Mouse (Mus musculus) intestine, embryonic 16.5 days (tissue): ENCODE measurements around the gene Txndc5. TPM values are rescaled to one million over a fixed set of nuclear protein-coding genes. Genes with fewer than 3 reads are reported as not detected.

Experiments
- ATAC-seq: fragments of 200-750 bp; cut with Nextera tagmentation; 2 replicates; pipeline ENCODE4 v1.8.0; 2017; ENCODE audit warnings: moderate TSS enrichment, moderate library complexity
- H3K27ac ChIP-seq: fragments of 300-500 bp; sonication (generic); 2 replicates; pipeline ENCODE4 v1.5.1; 2014; ENCODE audit warnings: mild to moderate bottlenecking, low read length
- H3K27me3 ChIP-seq: fragments of 300-500 bp; sonication (generic); replicated peaks from 2 replicates; pipeline ENCODE4 v1.6.1; 2014; ENCODE audit warnings: low read length, control low read depth, mixed read lengths; ENCODE audit not compliant: control insufficient read depth, insufficient read depth
- H3K36me3 ChIP-seq: fragments of 300-500 bp; sonication (generic); 2 replicates; pipeline ENCODE4 v1.6.1; 2014; ENCODE audit warnings: low read length, control low read depth; ENCODE audit not compliant: control insufficient read depth, insufficient read depth
- H3K4me1 ChIP-seq: fragments of 300-500 bp; sonication (generic); 2 replicates; pipeline ENCODE4 v1.6.1; 2014; ENCODE audit warnings: low read length, control low read depth, mixed read lengths; ENCODE audit not compliant: control insufficient read depth, insufficient read depth
- H3K4me2 ChIP-seq: fragments of 300-500 bp; sonication (generic); 2 replicates; pipeline ENCODE4 v1.6.1; 2014; ENCODE audit warnings: low read depth, low read length, control low read depth
- H3K4me3 ChIP-seq: fragments of 300-500 bp; sonication (generic); 2 replicates; pipeline ENCODE4 v1.5.1; 2014; ENCODE audit warnings: mild to moderate bottlenecking, low read length
- H3K9ac ChIP-seq: fragments of 300-500 bp; sonication (generic); 2 replicates; pipeline ENCODE4 v1.6.1; 2014; ENCODE audit warnings: low read depth, low read length
- H3K9me3 ChIP-seq: fragments of 300-500 bp; sonication (generic); 2 replicates; pipeline ENCODE4 v1.6.1; 2016; ENCODE audit warnings: low read length, control low read depth; ENCODE audit not compliant: control insufficient read depth
- WGBS: fragments of 180-500 bp; shearing (Covaris S2); extraction: QIAGEN DNeasy Blood & Tissue Kit; methylation state at CpG from one replicate; pipeline ENCODE4 v1.1.7; 2014; 5-methylcytosine and 5-hydroxymethylcytosine counted together
- polyA plus RNA-seq: library from polyadenylated mRNA; unstranded; fragments of >200 nt; fragmentation: Nextera tagmentation; extraction: Ambion mirVana; gene quantifications from 2 replicates; pipeline ENCODE4 v1.2.1, GENCODE M21; 2015

The Txndc5 gene
- polyA plus RNA-seq, 1 experiment from 2014 or later = 239 TPM

DNA sequence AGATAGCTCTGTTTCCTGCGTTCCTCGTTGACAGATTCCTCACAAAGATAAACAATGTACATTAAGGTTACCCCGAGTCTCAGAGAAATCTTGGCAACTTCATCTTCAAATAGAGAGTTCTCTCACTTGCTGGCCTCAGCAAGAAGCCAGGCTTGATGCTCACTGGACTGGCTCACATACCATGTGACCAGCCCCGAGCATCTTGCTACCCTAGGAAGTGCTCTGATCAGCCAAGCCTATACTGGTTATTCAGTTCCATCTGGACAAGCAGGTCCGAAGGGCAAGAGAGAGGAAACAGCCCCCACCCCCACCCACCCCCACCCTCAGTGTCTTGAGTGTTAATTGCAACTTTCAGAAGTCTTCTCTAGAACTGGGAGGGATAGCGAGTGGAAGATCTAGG is 41.9 kb downstream of the Txndc5 start:
- H3K4me1 ChIP-seq = no peaks in the 10 kb centered on the region
- 74% methylated on average over 6 of the region's 6 CpGs for WGBS
- H3K4me3 ChIP-seq = no peak overlapping the region
- no peak overlapping the region for H3K27ac ChIP-seq
- no peak overlapping the region for H3K9ac ChIP-seq
- no peak for ATAC-seq
- H3K9me3 ChIP-seq = no peaks in the 10 kb centered on the region
- H3K4me2 ChIP-seq = no peak overlapping the region
- no peaks in the 10 kb centered on the region for H3K27me3 ChIP-seq
- H3K36me3 ChIP-seq = no peaks in the 10 kb centered on the region

GRCm38 (mm10) chr13:38484701-38485100 is 43.9 kb downstream of the Txndc5 start:
- Histone ChIP-seq H3K36me3 (no peaks in the 10 kb centered on the region), H3K27ac (no peak overlapping the region), H3K9ac (no peak overlapping the region), H3K4me1 (no peaks in the 10 kb centered on the region), H3K27me3 (no peaks in the 10 kb centered on the region), H3K9me3 (no peaks in the 10 kb centered on the region), H3K4me2 (no peak overlapping the region), H3K4me3 (no peak overlapping the region)
- 82% methylated on average over 5 of the region's 5 CpGs for WGBS
- ATAC-seq = no peak

- Histone ChIP-seq H3K4me3 (no peak overlapping the region), H3K27ac (no peak overlapping the region), H3K4me1 (no peaks in the 10 kb centered on the region), H3K9me3 (no peaks in the 10 kb centered on the region), H3K9ac (no peak overlapping the region), H3K4me2 (no peak overlapping the region), H3K36me3 (no peaks in the 10 kb centered on the region), H3K27me3 (no peaks in the 10 kb centered on the region)
- 82% methylated on average over 7 of the region's 7 CpGs for WGBS
- ATAC-seq = no peak
Observed at GRCm38 (mm10) chr13:38481021-38481420, 47.6 kb downstream of the Txndc5 start.

DNA sequence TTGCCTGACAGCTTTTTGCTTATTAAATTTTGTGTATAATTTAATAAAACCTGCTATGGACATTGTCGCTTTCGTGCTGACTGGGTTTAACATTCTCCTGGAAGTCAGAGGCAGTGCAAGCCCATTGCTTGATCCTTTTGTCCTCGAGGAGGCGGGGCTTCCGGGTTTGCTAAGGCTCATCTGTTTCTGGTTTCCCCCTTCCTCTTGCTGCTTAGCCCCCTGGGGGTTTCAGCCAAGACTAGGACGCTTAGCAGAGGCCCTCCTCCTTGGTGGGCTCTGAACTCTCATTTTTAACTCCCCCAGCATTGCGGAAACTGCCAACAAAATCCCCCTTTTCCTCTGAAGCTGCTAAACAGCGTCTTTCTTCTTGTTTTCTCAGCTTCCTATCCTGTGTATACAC is 51.7 kb downstream of the Txndc5 start:
- Histone ChIP-seq H3K27me3 (no peaks in the 10 kb centered on the region), H3K9ac (no peak overlapping the region), H3K4me1 (no peaks in the 10 kb centered on the region), H3K27ac (no peak overlapping the region), H3K4me3 (no peak overlapping the region), H3K9me3 (no peaks in the 10 kb centered on the region), H3K4me2 (no peak overlapping the region), H3K36me3 (no peaks in the 10 kb centered on the region)
- ATAC-seq = no peak
- WGBS = 38% methylated on average over 8 of the region's 8 CpGs

- Histone ChIP-seq H3K27ac (no peak overlapping the region), H3K9me3 (no peaks in the 10 kb centered on the region), H3K36me3 (no peaks in the 10 kb centered on the region), H3K9ac (no peak overlapping the region), H3K4me1 (no peaks in the 10 kb centered on the region), H3K4me2 (no peak overlapping the region), H3K4me3 (no peak overlapping the region), H3K27me3 (no peaks in the 10 kb centered on the region)
- no peak for ATAC-seq
- WGBS = 81% methylated on average over 6 of the region's 6 CpGs
Observed at GRCm38 (mm10) chr13:38473497-38473896, 55.1 kb downstream of the Txndc5 start.

DNA sequence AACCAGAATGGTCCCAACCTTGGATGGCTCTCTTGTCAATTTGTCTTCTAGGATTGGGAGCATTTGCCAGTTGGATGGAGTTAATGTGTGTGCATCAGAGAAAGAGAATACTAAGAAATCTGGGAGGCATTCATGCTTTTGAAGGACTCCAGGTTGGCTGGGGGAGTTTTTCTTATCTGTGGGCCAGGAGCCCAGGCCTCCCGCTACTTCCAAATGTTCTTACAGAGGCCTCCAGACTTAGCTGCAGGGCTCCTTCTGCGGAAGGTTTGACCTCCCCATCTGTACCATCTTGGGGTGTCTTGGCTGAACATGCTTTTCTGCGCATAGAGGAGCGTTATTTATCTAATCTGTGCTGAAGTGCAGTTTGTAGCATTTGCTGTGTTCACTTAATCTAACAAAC is 56.0 kb downstream of the Txndc5 start:
- Histone ChIP-seq H3K4me1 (no peaks in the 10 kb centered on the region), H3K27me3 (no peaks in the 10 kb centered on the region), H3K4me3 (no peak overlapping the region), H3K27ac (no peak overlapping the region), H3K36me3 (no peaks in the 10 kb centered on the region), H3K9me3 (no peaks in the 10 kb centered on the region), H3K4me2 (no peak overlapping the region), H3K9ac (no peak overlapping the region)
- 75% methylated on average over 4 of the region's 4 CpGs for whole genome bisulfite sequencing
- no peak for ATAC-seq

DNA sequence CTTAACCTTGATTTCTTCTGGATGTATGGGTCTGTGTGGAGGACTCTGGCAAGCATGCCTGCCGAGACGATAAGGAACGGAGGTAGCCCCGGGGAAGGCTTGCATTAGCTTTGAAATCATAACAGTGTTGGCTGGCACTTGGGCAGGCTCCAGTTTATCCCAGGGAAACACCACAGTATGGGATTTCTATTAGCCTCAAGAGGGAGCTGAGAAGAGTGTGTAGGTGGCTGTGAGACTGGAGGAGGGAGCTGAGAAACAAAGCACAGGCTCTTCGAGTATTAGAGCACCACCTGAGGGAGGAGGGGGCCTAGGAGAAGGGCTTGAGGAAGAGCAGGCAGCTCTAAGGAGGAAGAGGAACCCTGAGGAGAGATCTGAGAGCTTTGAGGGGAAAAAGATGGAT is 57.7 kb downstream of the Txndc5 start:
- Histone ChIP-seq H3K4me3 (no peak overlapping the region), H3K9ac (no peak overlapping the region), H3K27ac (no peak overlapping the region), H3K9me3 (no peaks in the 10 kb centered on the region), H3K36me3 (no peaks in the 10 kb centered on the region), H3K27me3 (no peaks in the 10 kb centered on the region), H3K4me2 (no peak overlapping the region), H3K4me1 (no peaks in the 10 kb centered on the region)
- WGBS = 80% methylated on average over 5 of the region's 5 CpGs
- ATAC-seq = no peak

DNA sequence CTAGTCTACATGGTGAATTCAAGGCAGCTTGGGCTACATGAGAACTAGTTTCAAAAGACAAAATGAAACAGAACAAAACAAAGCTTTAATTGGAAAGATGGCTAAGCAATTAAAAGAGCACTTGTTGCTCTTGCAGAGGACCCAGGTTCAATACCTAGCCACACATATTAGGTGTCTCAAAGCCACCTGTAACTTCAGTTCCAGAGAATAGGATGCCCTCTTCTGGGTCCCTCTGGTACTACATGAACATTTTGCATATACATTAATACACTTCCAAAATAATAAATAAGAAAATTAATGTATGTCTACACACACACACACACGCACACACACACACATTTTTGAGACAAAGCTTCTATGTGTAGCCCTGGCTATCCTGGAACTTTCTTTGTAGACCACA is 65.2 kb downstream of the Txndc5 start:
- H3K9me3 ChIP-seq = no peaks in the 10 kb centered on the region
- no peak overlapping the region for H3K4me2 ChIP-seq
- H3K9ac ChIP-seq = no peak overlapping the region
- no peak for ATAC-seq
- no peaks in the 10 kb centered on the region for H3K27me3 ChIP-seq
- H3K4me3 ChIP-seq = no peak overlapping the region
- no peak overlapping the region for H3K27ac ChIP-seq
- 81% methylated on average over 1 of the region's 1 CpGs for WGBS
- H3K36me3 ChIP-seq = no peaks in the 10 kb centered on the region
- H3K4me1 ChIP-seq = no peaks in the 10 kb centered on the region

GRCm38 (mm10) chr13:38451446-38451845 is 77.2 kb downstream of the Txndc5 start:
- no peaks in the 10 kb centered on the region for H3K27me3 ChIP-seq
- H3K4me1 ChIP-seq = no peaks in the 10 kb centered on the region
- WGBS = 89% methylated on average over 5 of the region's 5 CpGs
- no peak overlapping the region for H3K4me3 ChIP-seq
- H3K9ac ChIP-seq = no peak overlapping the region
- no peaks in the 10 kb centered on the region for H3K9me3 ChIP-seq
- no peak overlapping the region for H3K27ac ChIP-seq
- H3K4me2 ChIP-seq = no peak overlapping the region
- ATAC-seq = no peak
- H3K36me3 ChIP-seq = no peaks in the 10 kb centered on the region
